Comparison of ENCODE assay signal across 22 mouse cellular contexts in genomic region chr13:57931376-57931775, GRCm38 (mm10). TPM values are rescaled to one million over a fixed set of nuclear protein-coding genes. Genes with fewer than 3 reads are reported as not detected.
DNase-seq lines count a peak whose midpoint lies in the region; ATAC-seq lines count a peak whose summit lies in the region.
"Had no signal": no experiment of that assay in that cellular context is flagged by ENCODE, and none has a peak within 500 bp of the region (broad histone marks: within the 10 kb centered on the region; RNA-seq: fewer than 3 reads in every experiment).

No protein-coding gene starts in this region.

- no peak for ATAC-seq in midbrain, embryonic 16.5 days
- ATAC-seq in limb, embryonic 12.5 days (ENCODE audit: insufficient number of reproducible peaks, insufficient read depth, low FRiP score, low TSS enrichment, low read depth): no peak
- no peak for ATAC-seq in liver, embryonic 11.5 days (replicated peaks; ENCODE audit: low FRiP score)
- ATAC-seq: intestine, embryonic 15.5 days had no signal

- 58% methylated on average over 3 of the region's 3 CpGs for WGBS in midbrain, embryonic 10.5 days
- 38% methylated on average over 3 of the region's 3 CpGs for WGBS in midbrain, embryonic 16.5 days
- WGBS in limb, embryonic 12.5 days: 57% methylated on average over 3 of the region's 3 CpGs
- 58% methylated on average over 3 of the region's 3 CpGs for WGBS in liver, embryonic 11.5 days

- intact Hi-C loops in gastrocnemius, postnatal 14 days (cut with DNase I; ENCODE audit: low total_unique reads): no loop called here

- H3K27ac ChIP-seq in midbrain, embryonic 10.5 days (replicated peaks): peak overlapping the region; percentile 9
- no peak overlapping the region for H3K27ac ChIP-seq in midbrain, embryonic 16.5 days (ENCODE audit: low read length)
- peak overlapping the region; percentile 78; the same call in 1 of the 2 replicates for H3K27ac ChIP-seq in limb, embryonic 12.5 days
- H3K27ac ChIP-seq in liver, embryonic 11.5 days (ENCODE audit: low read depth, low read length): no peak overlapping the region
- H3K27ac ChIP-seq: heart, embryonic 15.5 days; intestine, embryonic 15.5 days; kidney, embryonic 15.5 days; liver, embryonic 15.5 days; macrophage; stomach, embryonic 15.5 days had no signal

- H3K9me3 ChIP-seq in midbrain, embryonic 10.5 days (replicated peaks): no peaks in the 10 kb centered on the region
- H3K9me3 ChIP-seq in midbrain, embryonic 16.5 days (replicated peaks; ENCODE audit: control insufficient read depth, low read length, poor library complexity, severe bottlenecking): no peaks in the 10 kb centered on the region
- no peaks in the 10 kb centered on the region for H3K9me3 ChIP-seq in limb, embryonic 12.5 days
- H3K9me3 ChIP-seq in liver, embryonic 11.5 days (ENCODE audit: control insufficient read depth, low read length): no peaks in the 10 kb centered on the region
- H3K9me3 ChIP-seq: heart, embryonic 15.5 days; intestine, embryonic 15.5 days; kidney, embryonic 15.5 days; liver, embryonic 15.5 days; midbrain, embryonic 12.5 days; stomach, embryonic 15.5 days had no signal

- no peaks in the 10 kb centered on the region for H3K27me3 ChIP-seq in midbrain, embryonic 10.5 days (ENCODE audit: low read depth, poor library complexity, severe bottlenecking)
- no peaks in the 10 kb centered on the region for H3K27me3 ChIP-seq in midbrain, embryonic 16.5 days (ENCODE audit: control insufficient read depth, insufficient read depth, low read depth, low read length)
- H3K27me3 ChIP-seq in limb, embryonic 12.5 days: no peaks in the 10 kb centered on the region
- H3K27me3 ChIP-seq in liver, embryonic 11.5 days (replicated peaks; ENCODE audit: control insufficient read depth, insufficient read depth, low read length): no peaks in the 10 kb centered on the region
- H3K27me3 ChIP-seq: heart, embryonic 15.5 days; intestine, embryonic 15.5 days; kidney, embryonic 15.5 days; liver, embryonic 15.5 days; midbrain, embryonic 12.5 days; stomach, embryonic 15.5 days had no signal

- DNase-seq in midbrain, embryonic 10.5 days (ENCODE audit: low spot score): no peak
- peak; percentile 86 for DNase-seq in cerebellum, adult 8-10 months
- DNase-seq in cerebellum, postnatal 36 days: peak; percentile 80 to 85
- DNase-seq in adrenal gland, adult (ENCODE audit: inconsistent age in 2 of 2, low spot score in 1 of 2): no peak
- DNase-seq in gastrocnemius, postnatal 14 days: no peak
- DNase-seq in liver, embryonic 11.5 days (ENCODE audit: low spot score): no peak
- DNase-seq: adrenal gland, adult 8-10 months; gastrocnemius, postnatal 25 days; kidney, postnatal 4 days; right cerebral cortex, postnatal 14 days; thymus, adult 18-20 months had no signal

- no peak overlapping the region for H3K9ac ChIP-seq in midbrain, embryonic 16.5 days (ENCODE audit: low read depth, low read length)
- no peak overlapping the region for H3K9ac ChIP-seq in limb, embryonic 12.5 days (replicated peaks)
- H3K9ac ChIP-seq in liver, embryonic 11.5 days (ENCODE audit: low read depth, low read length): no peak overlapping the region
- H3K9ac ChIP-seq: heart, embryonic 15.5 days; intestine, embryonic 15.5 days; kidney, embryonic 15.5 days; liver, embryonic 15.5 days; midbrain, embryonic 12.5 days; stomach, embryonic 15.5 days had no signal

- H3K4me2 ChIP-seq in midbrain, embryonic 16.5 days (ENCODE audit: low read length): no peak overlapping the region
- no peak overlapping the region for H3K4me2 ChIP-seq in limb, embryonic 12.5 days
- H3K4me2 ChIP-seq in liver, embryonic 11.5 days: no peak overlapping the region
- H3K4me2 ChIP-seq: heart, embryonic 15.5 days; intestine, embryonic 15.5 days; kidney, embryonic 15.5 days; liver, embryonic 15.5 days; midbrain, embryonic 12.5 days; stomach, embryonic 15.5 days had no signal

- H3K4me3 ChIP-seq in midbrain, embryonic 10.5 days: no peak overlapping the region
- H3K4me3 ChIP-seq in midbrain, embryonic 16.5 days (ENCODE audit: low read depth, low read length): no peak overlapping the region
- no peak overlapping the region for H3K4me3 ChIP-seq in limb, embryonic 12.5 days (replicated peaks)
- H3K4me3 ChIP-seq in liver, embryonic 11.5 days (ENCODE audit: low read depth, low read length): no peak overlapping the region
- H3K4me3 ChIP-seq: heart, embryonic 15.5 days; intestine, embryonic 15.5 days; kidney, embryonic 15.5 days; liver, embryonic 15.5 days; midbrain, embryonic 12.5 days; stomach, embryonic 15.5 days had no signal

- H3K36me3 ChIP-seq in midbrain, embryonic 10.5 days: no peaks in the 10 kb centered on the region
- H3K36me3 ChIP-seq in midbrain, embryonic 16.5 days (ENCODE audit: control insufficient read depth, insufficient read depth, low read length): no peaks in the 10 kb centered on the region
- no peaks in the 10 kb centered on the region for H3K36me3 ChIP-seq in limb, embryonic 12.5 days
- no peaks in the 10 kb centered on the region for H3K36me3 ChIP-seq in liver, embryonic 11.5 days (ENCODE audit: control insufficient read depth, insufficient read depth, low read length)
- H3K36me3 ChIP-seq: heart, embryonic 15.5 days; intestine, embryonic 15.5 days; kidney, embryonic 15.5 days; liver, embryonic 15.5 days; midbrain, embryonic 12.5 days; stomach, embryonic 15.5 days had no signal

- H3K4me1 ChIP-seq in midbrain, embryonic 10.5 days: peaks cover 23% of the 10 kb centered on the region
- peaks cover 2% of the 10 kb centered on the region; the same call in 1 of the 2 replicates for H3K4me1 ChIP-seq in midbrain, embryonic 16.5 days (ENCODE audit: control insufficient read depth, insufficient read depth, low read length)
- peaks cover 12% of the 10 kb centered on the region; the same call in 1 of the 2 replicates for H3K4me1 ChIP-seq in limb, embryonic 12.5 days (replicated peaks)
- H3K4me1 ChIP-seq in liver, embryonic 11.5 days (replicated peaks; ENCODE audit: control insufficient read depth, insufficient read depth, low read length): no peaks in the 10 kb centered on the region
- H3K4me1 ChIP-seq: heart, embryonic 15.5 days; intestine, embryonic 15.5 days; kidney, embryonic 15.5 days; liver, embryonic 15.5 days; stomach, embryonic 15.5 days had no signal

RNA-seq across cellular contexts. Expression of gene Spock1, which starts 23.2 kb away (rescaled TPM):
- polyA plus RNA-seq in midbrain, embryonic 10.5 days (2016; fragmentation: Nextera tagmentation; extraction: Ambion mirVana): 5.0 and 12.2 TPM in 2 replicates
- 76.1 and 81.8 TPM in 2 replicates for polyA plus RNA-seq in midbrain, embryonic 16.5 days (2015; fragmentation: Nextera tagmentation; extraction: Ambion mirVana)
- polyA plus RNA-seq in limb, embryonic 12.5 days (2016; fragmentation: Nextera tagmentation; extraction: Ambion mirVana): 1.5 and 2.2 TPM in 2 replicates
- 1 to 10 TPM in 1 of 2 experiments, under 1 TPM in 1; 0.78 to 1.4 TPM for total RNA-seq in gastrocnemius, postnatal 14 days (2021)
- 1.2 TPM in 2 replicates for polyA plus RNA-seq in liver, embryonic 11.5 days (2014; fragmentation: Nextera tagmentation; extraction: Ambion mirVana)
- total RNA-seq: hematopoietic stem cell, adult 5-6 weeks; neutrophil, adult 5-6 weeks had no signal
- polyA plus RNA-seq: macrophage had no signal

Comparison
In these comparisons a context has a peak if more than half of its experiments do, and no peak if none do; other contexts are left out.
1. H3K27ac ChIP-seq: peak in midbrain, embryonic 10.5 days (single experiment) and limb, embryonic 12.5 days (single experiment); none in midbrain, embryonic 16.5 days (single experiment) and liver, embryonic 11.5 days (single experiment).
2. DNase-seq: peak in cerebellum, adult 8-10 months (single experiment) and cerebellum, postnatal 36 days (2 of 2); none in midbrain, embryonic 10.5 days (single experiment), adrenal gland, adult (0 of 2), gastrocnemius, postnatal 14 days (single experiment) and liver, embryonic 11.5 days (single experiment).